Mouse (Mus musculus) hindlimb bud, embryonic 11.5 days (tissue): Measurements from ENCODE around the gene Exoc3l.
A peak's percentile ranks its signal among the peaks of the same experiment; 100 is the strongest.

Source experiments
- DNase-seq: peaks from one replicate; pipeline ENCODE4 v3.0.0-alpha.2; 2012; ENCODE audit warnings: low read depth, low spot score; ENCODE audit errors: extremely low spot score

The Exoc3l gene

DNA sequence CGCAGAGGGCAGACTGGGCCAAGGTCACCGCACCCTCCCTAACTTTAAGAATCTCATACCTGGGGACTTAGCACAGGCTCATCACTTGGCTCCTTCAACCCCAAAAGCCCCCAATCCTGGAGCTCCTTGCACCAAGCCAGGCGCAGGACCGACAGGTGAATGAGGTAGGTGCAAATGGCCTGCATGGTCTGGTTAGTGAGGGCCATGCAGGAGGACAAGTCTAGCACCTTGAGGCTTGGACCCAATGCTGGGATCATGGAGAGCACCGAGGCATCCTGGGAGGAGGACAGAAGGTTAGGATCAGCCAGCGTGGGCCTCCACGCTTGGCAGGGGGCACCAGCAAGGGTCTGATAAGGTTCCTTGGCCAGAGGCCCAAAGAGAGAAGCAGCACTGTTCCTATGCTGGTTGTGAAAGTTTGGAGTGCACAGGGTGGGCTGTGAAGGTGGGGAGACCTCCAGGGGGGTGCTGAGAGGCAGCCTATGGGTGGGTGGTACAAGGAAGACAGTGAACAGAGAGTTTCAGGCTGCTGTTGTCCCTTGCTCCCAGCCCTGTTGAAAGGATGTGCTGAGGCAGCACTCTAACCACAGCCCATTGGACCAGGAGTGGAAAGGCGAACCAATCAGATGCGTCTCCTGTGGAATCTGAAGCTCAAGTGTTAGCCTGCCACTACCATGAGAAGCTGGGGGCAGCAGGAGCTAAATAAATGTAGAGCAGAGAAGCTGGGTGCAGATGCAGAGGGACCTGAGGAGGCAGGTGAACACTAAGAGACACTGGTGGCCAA, 17.9 kb upstream of the Exoc3l start:
- no peak for DNase-seq

GRCm38 (mm10) chr8:105312891-105313481, 17.1 kb upstream of the Exoc3l start:
- DNase-seq, result no peak

DNA sequence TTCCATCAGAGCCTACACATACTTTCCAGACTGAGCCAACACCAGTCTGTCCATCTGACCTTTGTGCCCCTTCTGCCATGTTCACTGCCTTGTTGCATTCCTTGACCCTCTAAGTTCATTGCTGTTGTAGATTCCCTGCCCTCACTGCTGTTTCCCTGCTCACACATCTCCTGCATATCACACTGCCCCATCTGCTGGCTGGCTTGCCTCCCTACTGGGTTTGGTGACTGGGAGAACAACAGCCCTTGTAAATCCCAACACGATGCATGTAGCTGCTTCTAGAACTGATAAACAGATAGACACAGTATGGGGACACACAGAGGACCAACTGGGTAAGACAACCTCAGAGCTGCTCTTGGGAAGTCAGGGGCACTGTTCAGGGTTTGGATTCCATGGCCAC, 15.8 kb upstream of the Exoc3l start:
- DNase-seq, result no peak

GRCm38 (mm10) chr8:105310118-105310517, 14.2 kb upstream of the Exoc3l start:
- DNase-seq, result no peak

DNA sequence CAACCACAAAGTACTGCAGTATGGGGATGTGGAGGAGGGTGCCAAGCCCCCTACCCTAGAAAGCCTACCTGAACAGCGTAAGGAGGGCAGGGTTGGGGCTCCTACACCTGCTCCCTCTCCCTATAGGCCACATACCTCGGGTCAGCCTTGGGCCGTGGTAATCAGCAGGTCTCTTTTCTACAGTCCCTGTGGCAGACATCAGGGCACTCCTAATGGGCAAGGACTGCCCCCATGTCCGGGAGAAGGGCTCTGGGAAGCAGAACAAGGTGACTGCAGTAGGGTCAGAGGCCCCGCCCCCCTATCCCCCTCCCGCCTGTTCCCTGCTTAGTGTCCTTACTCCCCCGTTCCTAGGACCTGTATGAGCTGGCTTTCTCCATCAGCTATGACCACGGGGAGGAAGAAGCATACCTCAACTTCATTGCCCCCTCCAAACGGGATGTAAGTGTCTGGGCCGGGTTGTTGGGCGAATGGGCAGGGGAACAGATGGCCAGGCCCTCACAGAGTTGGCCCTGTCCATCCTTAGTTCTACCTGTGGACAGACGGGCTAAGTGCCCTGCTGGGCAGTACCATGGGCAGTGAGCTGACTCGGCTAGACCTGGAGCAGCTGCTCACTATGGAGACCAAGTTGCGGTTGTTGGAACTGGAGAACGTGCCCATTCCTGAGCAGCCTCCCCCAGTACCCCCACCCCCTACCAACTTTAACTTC, 13.4 kb upstream of the Exoc3l start:
- no peak for DNase-seq

DNA sequence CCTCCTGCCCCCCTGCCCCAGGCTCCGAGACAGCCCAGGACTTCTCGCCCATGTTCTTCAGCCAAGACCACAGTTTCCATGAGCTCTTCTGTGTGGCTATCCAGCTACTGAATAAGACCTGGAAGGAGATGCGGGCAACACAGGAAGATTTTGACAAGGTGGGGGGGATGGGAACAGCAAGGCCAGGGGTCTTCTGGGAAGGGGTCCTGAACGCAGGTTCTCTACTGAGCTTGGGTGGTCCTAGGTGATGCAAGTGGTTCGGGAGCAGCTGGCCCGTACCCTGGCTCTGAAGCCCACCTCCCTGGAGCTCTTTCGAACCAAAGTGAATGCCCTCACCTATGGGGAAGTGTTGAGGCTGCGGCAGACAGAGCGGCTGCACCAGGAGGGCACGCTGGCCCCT, 12.5 kb upstream of the Exoc3l start:
- no peak for DNase-seq

DNA sequence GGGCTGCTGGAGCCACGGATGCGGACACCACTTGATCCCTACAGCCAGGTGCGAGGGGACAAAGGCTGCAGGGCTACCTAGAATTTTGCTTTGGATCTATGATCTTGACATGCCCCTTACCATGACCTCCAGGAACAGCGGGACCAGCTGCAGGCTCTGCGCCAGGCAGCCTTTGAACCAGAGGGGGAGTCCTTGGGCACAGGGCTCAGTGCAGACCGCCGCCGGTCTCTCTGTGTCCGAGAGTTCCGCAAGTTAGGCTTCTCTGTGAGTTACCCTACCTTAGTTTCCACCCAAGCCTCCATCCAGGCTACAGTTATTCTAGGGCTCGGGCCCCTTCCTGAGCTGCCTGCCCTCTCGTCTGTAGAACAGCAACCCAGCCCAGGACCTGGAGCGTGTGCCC, 11.8 kb upstream of the Exoc3l start:
- no peak for DNase-seq

- DNase-seq, result no peak
Measured at GRCm38 (mm10) chr8:105306146-105306691, 10.3 kb upstream of the Exoc3l start.

DNA sequence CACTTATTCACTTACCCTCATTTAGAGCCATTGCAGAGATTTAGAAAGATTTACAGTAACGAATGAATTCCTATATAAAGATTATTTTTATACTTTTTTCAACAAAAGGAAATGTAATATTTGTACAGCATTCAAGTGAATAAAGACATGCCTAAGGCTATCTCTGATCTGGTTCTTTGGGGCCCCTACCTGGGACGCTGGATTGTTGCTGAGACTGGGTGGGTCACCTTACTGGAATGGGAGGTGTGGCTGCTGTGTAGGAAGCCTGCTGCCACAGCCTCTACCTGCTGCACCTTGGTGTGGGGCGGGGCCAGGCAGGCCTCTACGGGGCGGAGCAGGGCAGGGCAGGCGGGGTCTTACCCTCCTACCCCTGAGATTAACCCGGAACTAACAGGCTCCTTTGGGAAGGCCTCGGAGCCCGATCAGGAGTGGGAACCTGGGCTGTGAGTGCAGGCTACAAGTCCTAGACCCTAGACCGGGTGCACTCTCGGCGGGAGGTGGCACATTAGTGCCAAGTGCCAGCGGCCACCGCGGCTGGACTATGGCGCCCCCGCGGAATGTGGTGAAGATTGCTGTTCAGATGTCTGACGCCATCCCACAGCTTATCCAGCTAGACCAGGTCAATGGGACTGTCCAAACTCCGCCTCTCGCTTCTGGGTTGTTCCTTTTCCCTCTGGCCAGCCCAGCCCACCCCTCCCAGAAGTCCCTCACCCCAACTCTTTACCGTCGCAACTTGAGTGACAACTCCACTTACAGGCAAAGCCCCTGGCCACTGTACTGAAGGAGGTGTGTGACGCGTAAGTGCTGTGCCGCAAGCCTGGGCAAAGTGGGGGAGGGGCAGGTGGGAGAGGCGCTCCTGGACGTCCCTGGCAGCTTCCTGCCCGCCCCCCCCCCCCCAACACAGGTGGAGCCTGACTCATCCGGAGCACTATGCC, 9.6 kb upstream of the Exoc3l start, which contains the start of gene Elmo3:
Gene Elmo3, plus strand, starts transcription at position 391 of the 935 bp plus-strand sequence.
- DNase-seq, result no peak

DNA sequence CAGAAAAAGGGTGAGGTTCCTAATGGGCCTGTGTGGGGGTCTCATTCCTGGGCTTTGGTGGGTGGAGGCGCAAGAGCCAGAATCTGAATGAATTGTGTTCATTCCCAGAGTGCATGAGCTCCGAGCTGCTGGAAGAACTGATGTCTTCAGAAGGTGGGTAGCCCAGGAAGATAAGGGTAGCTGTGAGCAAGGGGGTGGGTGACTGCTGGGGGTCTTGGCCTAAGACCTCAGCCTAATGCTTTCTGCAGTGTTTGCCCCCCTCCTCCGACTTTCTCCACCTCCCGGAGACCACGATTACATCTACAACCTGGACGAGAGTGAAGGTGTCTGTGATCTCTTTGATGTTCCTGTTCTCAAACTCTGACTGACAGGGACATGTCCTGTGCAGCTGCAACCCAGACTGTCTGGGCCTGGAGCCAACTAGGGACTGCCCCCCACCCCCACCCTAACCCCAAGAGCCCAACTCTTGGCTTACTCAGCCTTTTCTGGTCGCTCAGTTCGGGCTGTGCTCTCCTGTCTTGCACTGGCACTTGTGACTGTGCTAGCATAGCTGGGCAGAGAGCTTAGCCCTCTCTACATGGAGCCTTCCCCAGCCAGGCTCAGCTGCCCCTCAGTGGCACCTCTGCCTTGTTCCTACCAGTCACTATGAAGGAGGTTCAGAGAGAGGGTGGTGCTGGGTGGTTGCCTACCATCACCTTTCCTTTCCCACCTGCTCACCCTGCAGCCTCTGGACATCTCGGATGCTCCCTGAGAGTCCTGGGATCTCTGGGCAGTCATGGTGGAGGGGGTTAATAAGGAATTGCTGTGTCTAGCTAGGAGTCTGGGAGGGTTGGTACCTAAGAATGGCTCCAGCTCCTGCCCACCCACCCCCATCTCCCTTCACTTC, 8.7 kb upstream of the Exoc3l start:
- DNase-seq, result no peak

DNA sequence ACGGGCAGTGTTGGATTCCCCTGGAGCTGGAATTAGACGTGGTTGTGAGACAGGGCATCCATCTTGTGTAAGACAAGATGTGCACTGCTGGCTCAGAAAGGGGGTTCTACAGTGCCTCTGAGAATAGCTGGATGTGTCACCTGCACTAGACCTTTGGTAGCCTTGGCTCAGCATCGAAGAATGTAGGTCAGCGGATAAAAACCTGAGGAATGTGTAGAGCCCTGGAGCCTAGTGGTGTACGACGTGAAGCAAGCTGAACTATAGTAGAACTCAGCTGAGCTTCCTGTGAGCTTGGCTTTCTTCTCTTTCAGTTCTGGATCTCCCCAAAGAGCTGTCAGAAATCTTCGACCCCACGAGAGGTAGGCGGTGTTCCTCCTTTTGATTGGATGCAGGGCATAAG, 8.0 kb upstream of the Exoc3l start:
- no peak for DNase-seq

DNA sequence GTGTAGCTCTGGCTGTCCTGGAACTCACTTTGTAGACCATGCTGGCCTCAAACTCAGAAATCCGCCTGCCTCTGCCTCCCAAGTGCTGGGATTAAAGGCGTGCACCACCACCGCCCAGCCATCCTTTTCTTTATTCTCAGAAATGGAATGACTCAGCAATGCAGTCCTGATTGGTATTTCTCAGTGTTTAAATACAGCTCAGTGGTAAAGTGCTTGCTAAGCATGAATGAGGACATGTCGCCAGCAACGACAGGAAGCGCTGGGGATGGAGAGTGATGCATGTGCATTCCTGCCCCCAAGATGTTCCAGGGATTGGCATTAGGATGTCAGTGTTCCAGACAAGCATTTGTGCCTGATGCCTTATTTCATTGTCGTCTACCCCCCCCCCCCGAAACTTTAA, 7.5 kb upstream of the Exoc3l start:
- DNase-seq, result no peak

- no peak for DNase-seq
Measured at GRCm38 (mm10) chr8:105299962-105300361, 4.1 kb upstream of the Exoc3l start.

DNA sequence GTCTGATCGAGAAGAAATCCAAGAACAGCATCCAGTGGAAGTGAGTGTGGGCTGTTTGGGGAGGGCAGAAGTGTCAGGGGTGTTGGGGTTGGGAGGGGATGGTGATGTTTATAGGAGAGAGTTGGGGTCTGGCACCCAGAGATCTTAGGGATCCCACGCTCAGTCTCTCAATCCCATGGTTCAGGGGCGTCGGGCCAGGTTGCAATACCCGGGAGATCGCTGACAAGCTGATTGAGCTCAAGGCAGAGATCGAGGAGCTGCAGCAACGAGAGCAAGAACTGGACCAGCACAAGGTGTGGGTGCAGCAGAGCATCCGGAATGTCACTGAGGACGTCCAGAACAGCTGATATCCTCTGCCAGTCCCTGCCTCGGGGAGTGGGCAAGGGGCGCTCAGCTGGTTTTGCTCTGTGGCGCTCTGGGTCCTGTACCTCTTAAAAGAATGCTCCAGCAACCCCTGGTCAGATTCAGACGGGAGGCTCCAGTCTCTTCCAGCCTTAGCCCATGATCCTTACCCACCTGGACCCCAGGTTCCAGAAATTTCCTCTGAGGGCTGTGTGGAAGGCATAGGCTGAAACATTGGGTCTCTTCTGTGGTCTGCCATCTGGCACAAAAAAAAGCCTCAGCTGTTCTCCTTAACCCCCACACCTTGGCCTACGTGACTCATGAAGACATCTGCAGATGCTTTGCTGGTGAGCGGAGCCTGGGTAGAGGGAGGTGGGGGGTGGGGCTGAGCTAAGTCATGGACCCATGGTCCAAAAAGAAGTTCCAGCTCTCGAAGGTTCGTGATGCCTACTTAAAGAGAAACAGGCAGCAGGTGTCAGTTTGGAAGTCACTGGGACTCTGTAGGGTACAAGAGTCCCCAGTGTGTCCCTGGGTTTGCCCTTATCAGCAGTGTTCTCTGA, 2.7 kb upstream of the Exoc3l start:
- DNase-seq, result no peak

DNA sequence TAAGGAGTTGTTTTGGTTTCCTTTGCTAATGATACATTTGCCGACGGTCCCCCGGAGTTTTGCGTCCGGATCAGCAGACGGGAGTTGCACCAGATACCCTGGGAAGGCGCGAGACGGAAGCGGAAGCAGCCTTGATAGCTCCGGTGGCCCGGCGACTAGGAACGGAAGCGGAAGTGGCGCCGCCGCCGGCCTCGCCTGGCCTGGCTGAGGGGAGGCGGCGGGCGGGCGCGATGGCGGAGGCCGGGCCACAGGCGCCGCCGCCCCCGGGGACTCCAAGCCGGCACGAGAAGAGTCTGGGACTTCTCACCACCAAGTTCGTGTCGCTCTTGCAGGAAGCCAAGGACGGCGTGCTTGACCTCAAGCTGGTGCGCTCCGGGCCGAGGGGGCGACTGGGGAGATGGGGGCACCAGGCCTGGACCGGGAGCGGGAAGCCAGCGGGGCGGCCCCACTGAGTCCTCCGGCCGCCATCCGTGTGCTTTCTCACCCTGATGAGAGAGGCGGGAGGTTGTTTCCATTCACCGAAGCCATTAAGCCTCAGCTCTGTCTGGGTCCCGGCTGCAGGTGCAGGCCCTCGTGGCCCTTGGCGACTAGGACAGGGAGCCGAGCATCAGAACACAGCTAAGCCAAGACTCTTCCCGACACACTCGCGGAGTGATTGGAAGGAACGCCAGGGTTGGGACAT, 1.8 kb upstream of the Exoc3l start, which contains the start of gene E2f4:
Gene E2f4, plus strand, starts transcription at position 153 of the 682 bp plus-strand sequence.
- peak; percentile 61 for DNase-seq

DNA sequence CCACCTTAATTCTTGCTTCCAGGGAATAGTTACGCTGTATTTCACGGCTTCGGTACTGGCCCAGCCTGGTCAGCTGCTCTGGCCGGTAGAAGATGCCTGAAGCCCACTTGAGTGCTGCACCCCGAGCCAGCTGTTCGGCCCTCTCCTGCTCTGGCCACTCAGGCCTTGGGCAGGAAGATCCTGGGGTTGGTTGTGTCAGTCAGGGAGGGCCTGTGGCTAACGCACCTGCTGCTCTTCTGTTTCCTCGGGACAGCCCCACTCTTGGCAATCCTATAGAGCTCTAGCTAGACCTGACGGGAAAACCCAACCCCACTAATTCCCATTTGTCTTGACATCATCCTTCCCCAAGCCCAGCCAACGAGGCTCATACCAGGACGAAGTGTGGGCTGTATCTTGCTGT, 645 bp downstream of the Exoc3l start:
- DNase-seq, result no peak

GRCm38 (mm10) chr8:105294776-105295175, 1.1 kb downstream of the Exoc3l start:
- DNase-seq, result no peak

DNA sequence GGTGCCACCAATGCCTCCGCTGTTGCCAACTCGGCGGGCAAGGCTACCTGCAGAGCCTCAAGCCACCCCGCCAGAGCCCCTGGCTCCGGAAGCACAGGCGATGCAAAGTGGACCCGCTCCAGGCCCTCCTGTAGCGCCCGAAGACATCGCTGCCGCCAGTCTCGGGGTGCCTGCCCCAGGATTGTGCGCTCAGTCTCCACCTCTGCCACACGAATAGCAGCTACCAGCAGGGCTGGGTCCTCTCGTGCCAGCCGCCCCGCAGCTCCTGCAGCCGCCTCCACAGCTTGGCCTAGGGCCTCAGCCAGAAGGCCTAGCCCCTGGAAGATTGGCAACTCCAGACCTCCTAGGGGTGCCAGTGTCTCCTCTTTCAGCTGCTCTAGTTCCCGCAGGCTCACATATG, 2.5 kb downstream of the Exoc3l start:
- DNase-seq, result no peak
